Mouse (Mus musculus): ENCODE measurements around the gene Phf2. TPM values are rescaled to one million over a fixed set of nuclear protein-coding genes. Genes with fewer than 3 reads are reported as not detected.
A peak's percentile ranks its signal among the peaks of the same experiment; 100 is the strongest.

Phf2 gene
- polyA plus RNA-seq, 1 experiment from 2014 or later = 11.8 TPM

DNA sequence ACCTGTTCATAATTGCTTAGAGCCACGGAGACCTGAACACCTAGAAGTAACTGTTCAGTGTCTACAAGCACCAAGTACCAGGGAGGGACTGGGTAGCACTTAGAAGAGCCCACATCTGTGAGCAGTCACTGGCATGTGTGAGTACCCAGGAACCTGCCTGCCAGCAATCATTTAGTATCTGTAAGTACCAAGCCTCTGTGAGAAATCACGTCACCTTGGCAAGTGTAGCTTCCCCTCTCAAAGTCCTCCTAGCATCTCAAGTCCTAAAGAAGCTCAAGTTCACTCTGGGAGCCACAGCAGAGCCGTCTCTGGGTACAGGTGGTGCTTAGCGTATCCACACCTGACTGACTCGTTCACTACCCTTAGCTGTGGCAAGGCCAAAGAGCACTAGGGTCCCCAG is 19.2 kb downstream of the Phf2 start:
- H3K27me3 ChIP-seq (ENCODE audit: control insufficient read depth, insufficient read depth, low read length) = no peaks in the 10 kb centered on the region

DNA sequence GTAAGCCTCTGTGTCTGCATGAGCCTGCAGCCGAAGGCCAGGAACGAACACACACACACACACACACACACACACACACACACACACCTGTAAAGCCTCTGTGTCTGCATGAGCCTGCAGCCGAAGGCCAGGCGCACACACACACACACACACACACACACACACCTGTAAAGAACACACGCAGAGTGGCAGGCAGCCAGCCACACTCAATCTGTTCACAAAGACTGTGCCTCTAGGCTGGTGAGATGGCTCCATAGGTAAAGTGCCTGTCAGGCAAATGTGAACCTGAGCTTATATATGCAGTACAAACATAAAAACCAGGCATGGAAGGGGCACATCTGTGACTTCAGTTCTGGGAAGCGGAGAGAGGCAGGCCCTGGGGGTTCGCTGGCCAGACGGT is 20.1 kb downstream of the Phf2 start:
- no peaks in the 10 kb centered on the region for H3K36me3 ChIP-seq (ENCODE audit: control insufficient read depth, insufficient read depth, low read length)
- peaks cover 2% of the 10 kb centered on the region; the same call in 1 of the 2 replicates for H3K4me1 ChIP-seq (ENCODE audit: control insufficient read depth, insufficient read depth, low read length)
- no peak overlapping the region for H3K4me3 ChIP-seq (ENCODE audit: low read depth, low read length)
- no peak overlapping the region for H3K9ac ChIP-seq (ENCODE audit: low read length)
- DNase-seq (ENCODE audit: low spot score) = no peak
- H3K27me3 ChIP-seq (ENCODE audit: control insufficient read depth, insufficient read depth, low read length) = no peaks in the 10 kb centered on the region
- H3K4me2 ChIP-seq (ENCODE audit: low read depth) = no peak overlapping the region
- H3K9me3 ChIP-seq (ENCODE audit: control insufficient read depth, low read length) = no peaks in the 10 kb centered on the region
- no peak for ATAC-seq (ENCODE audit: insufficient read depth, low FRiP score, low TSS enrichment)
- 90% methylated on average over 8 of the region's 8 CpGs for WGBS
- H3K27ac ChIP-seq (ENCODE audit: low read depth, low read length) = no peak overlapping the region

More for the DNA sequence above, 19.2 kb downstream of the Phf2 start:
- Histone ChIP-seq H3K27ac (ENCODE audit: low read depth, low read length) (no peak overlapping the region), H3K4me3 (ENCODE audit: low read depth, low read length) (no peak overlapping the region), H3K4me1 (ENCODE audit: control insufficient read depth, insufficient read depth, low read length) (peaks cover 2% of the 10 kb centered on the region; the same call in 1 of the 2 replicates), H3K9ac (ENCODE audit: low read length) (no peak overlapping the region), H3K9me3 (ENCODE audit: control insufficient read depth, low read length) (no peaks in the 10 kb centered on the region), H3K4me2 (ENCODE audit: low read depth) (no peak overlapping the region), H3K36me3 (ENCODE audit: control insufficient read depth, insufficient read depth, low read length) (no peaks in the 10 kb centered on the region)
- ATAC-seq (ENCODE audit: insufficient read depth, low FRiP score, low TSS enrichment) = no peak
- 93% methylated on average over 5 of the region's 5 CpGs for WGBS
- DNase-seq (ENCODE audit: low spot score) = no peak

DNA sequence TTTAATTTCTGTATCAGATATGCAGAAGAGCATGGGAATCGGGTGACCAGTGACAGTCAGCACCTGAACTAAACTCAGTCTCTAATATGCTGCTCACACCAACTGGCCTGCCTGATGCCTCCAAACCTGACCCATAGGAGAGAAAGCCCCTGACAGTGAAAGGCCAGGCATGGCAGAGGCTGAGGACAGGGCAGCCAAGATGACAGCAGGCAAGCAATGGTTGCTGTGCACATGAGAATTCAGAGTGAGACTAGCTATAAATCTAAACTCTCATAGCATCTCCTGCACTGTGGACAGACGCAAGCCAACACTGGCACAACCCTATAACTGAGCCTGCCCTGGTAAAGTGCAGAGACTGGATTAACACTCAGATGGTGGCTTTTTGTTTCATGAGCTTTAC is 20.6 kb downstream of the Phf2 start:
- H3K9ac ChIP-seq (ENCODE audit: low read length) = no peak overlapping the region
- H3K4me2 ChIP-seq (ENCODE audit: low read depth) = no peak overlapping the region
- WGBS = 85% methylated on average over 2 of the region's 2 CpGs
- no peaks in the 10 kb centered on the region for H3K36me3 ChIP-seq (ENCODE audit: control insufficient read depth, insufficient read depth, low read length)
- no peaks in the 10 kb centered on the region for H3K27me3 ChIP-seq (ENCODE audit: control insufficient read depth, insufficient read depth, low read length)
- H3K27ac ChIP-seq (ENCODE audit: low read depth, low read length) = no peak overlapping the region
- DNase-seq (ENCODE audit: low spot score) = no peak
- ATAC-seq (ENCODE audit: insufficient read depth, low FRiP score, low TSS enrichment) = no peak
- H3K4me1 ChIP-seq (ENCODE audit: control insufficient read depth, insufficient read depth, low read length) = peaks cover 2% of the 10 kb centered on the region; the same call in 1 of the 2 replicates
- H3K9me3 ChIP-seq (ENCODE audit: control insufficient read depth, low read length) = no peaks in the 10 kb centered on the region
- H3K4me3 ChIP-seq (ENCODE audit: low read depth, low read length) = no peak overlapping the region

DNA sequence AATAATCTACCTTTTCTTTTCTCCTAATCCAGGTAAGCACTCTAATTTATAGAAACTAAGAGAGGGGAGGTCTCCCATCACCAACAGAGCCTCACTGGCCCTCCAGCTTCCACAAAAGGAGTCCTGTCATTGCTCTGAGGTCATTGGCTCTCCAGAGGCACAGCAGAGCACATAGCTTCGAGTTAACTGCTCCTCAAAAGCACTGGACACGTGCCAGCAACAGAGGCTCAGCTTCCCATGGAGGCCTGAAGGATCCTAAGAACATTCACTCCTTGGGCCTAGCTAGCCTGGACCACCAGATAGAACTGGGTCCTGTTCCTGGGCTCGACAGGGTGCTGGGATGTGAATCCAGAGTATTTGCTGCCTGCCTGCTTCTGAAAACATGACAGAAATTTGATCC is 21.8 kb downstream of the Phf2 start:
- Histone ChIP-seq H3K4me2 (ENCODE audit: low read depth) (no peak overlapping the region), H3K36me3 (ENCODE audit: control insufficient read depth, insufficient read depth, low read length) (no peaks in the 10 kb centered on the region), H3K9me3 (ENCODE audit: control insufficient read depth, low read length) (no peaks in the 10 kb centered on the region), H3K27ac (ENCODE audit: low read depth, low read length) (no peak overlapping the region), H3K27me3 (ENCODE audit: control insufficient read depth, insufficient read depth, low read length) (no peaks in the 10 kb centered on the region), H3K9ac (ENCODE audit: low read length) (no peak overlapping the region), H3K4me1 (ENCODE audit: control insufficient read depth, insufficient read depth, low read length) (peaks cover 2% of the 10 kb centered on the region; the same call in 1 of the 2 replicates), H3K4me3 (ENCODE audit: low read depth, low read length) (no peak overlapping the region)
- peak; percentile 19 for DNase-seq (ENCODE audit: low spot score)
- WGBS = 36% methylated on average over 3 of the region's 3 CpGs
- ATAC-seq (ENCODE audit: insufficient read depth, low FRiP score, low TSS enrichment) = no peak

DNA sequence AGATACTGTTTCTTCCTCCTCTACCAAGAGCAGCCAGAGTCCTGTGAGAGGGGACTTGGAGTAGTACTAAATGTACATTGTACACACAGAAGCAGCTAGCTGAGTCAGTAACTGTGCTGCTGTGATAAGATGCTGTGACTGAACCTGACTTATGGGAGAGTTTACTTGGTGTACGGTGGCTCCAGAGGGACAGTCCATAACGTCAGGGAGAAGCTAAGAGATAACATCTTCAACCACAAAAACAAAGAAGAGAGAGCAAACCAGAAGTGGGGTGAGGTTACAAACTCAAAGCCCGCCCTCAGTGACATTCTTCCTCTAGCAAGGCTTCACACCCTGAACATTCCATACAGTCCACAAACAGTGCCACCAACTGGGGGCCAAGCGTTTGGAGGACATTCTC is 25.6 kb downstream of the Phf2 start:
- no peak overlapping the region for H3K27ac ChIP-seq (ENCODE audit: low read depth, low read length)
- peaks cover 3% of the 10 kb centered on the region; the same call in 1 of the 2 replicates for H3K4me1 ChIP-seq (ENCODE audit: control insufficient read depth, insufficient read depth, low read length)
- no peak overlapping the region for H3K4me2 ChIP-seq (ENCODE audit: low read depth)
- H3K4me3 ChIP-seq (ENCODE audit: low read depth, low read length) = no peak overlapping the region
- no peaks in the 10 kb centered on the region for H3K36me3 ChIP-seq (ENCODE audit: control insufficient read depth, insufficient read depth, low read length)
- no peaks in the 10 kb centered on the region for H3K27me3 ChIP-seq (ENCODE audit: control insufficient read depth, insufficient read depth, low read length)
- H3K9me3 ChIP-seq (ENCODE audit: control insufficient read depth, low read length) = no peaks in the 10 kb centered on the region
- WGBS = 70% methylated on average over 4 of the region's 4 CpGs
- ATAC-seq (ENCODE audit: insufficient read depth, low FRiP score, low TSS enrichment) = no peak
- no peak for DNase-seq (ENCODE audit: low spot score)
- H3K9ac ChIP-seq (ENCODE audit: low read length) = no peak overlapping the region

DNA sequence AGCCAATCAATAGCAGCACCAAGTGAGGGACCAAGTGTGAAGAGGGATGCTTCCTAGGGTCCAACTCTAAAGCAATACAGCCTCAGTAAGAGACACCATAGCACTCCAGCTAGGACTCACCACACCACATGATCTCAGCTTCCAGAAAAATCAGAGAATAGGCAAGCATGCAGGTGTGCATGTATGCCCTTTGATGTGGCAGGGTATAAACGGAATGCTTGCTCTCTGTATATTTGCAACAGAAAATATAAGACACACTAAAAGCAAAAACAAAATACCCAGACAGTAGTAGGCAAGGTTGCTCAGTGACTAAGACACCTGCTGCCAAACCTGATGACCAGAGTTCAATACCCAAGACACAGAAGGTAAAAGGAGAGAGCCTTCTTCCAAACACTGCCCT is 27.4 kb downstream of the Phf2 start:
- no peak for DNase-seq (ENCODE audit: low spot score)
- no peaks in the 10 kb centered on the region for H3K27me3 ChIP-seq (ENCODE audit: control insufficient read depth, insufficient read depth, low read length)
- H3K4me2 ChIP-seq (ENCODE audit: low read depth) = no peak overlapping the region
- WGBS = 89% methylated on average over 1 of the region's 1 CpGs
- H3K36me3 ChIP-seq (ENCODE audit: control insufficient read depth, insufficient read depth, low read length) = no peaks in the 10 kb centered on the region
- H3K27ac ChIP-seq (ENCODE audit: low read depth, low read length) = no peak overlapping the region
- H3K9me3 ChIP-seq (ENCODE audit: control insufficient read depth, low read length) = no peaks in the 10 kb centered on the region
- H3K4me3 ChIP-seq (ENCODE audit: low read depth, low read length) = no peak overlapping the region
- no peak overlapping the region for H3K9ac ChIP-seq (ENCODE audit: low read length)
- H3K4me1 ChIP-seq (ENCODE audit: control insufficient read depth, insufficient read depth, low read length) = peaks cover 3% of the 10 kb centered on the region; the same call in 1 of the 2 replicates
- ATAC-seq (ENCODE audit: insufficient read depth, low FRiP score, low TSS enrichment) = no peak

DNA sequence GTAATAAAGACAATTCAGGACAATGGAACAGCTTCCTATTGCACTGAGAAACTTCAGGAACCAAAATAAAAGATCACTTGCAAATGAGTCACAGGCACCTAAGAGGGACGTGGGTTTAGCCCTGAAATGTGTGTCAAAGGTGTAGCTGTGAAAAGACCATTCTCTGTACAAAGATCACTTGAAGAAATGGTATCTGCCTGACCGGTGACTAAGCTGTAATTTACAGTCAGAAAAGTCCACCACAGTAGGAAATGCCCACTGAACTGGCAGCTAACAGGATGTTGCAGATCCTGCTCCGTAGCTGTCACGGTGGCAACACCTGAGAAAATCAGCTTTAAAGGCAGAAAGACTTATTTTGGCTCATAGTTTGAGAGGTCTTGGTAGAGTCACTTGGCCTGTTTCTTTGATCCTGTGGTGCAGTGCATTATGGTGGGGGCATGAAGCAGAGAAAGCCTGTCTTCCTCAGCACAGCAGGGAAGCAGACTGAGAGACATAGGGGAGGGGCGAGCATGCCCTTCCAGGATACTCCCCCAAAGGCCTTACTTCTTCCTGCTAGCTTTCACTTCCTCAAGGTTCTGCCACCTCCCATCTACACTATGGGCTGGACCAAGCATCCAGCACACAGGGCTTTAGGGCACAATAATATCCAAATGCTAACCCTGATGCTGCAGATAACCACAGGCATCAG is 28.9 kb downstream of the Phf2 start:
- H3K9me3 ChIP-seq (ENCODE audit: control insufficient read depth, low read length) = no peaks in the 10 kb centered on the region
- 52% methylated on average over 5 of the region's 5 CpGs for WGBS
- peaks cover 3% of the 10 kb centered on the region; the same call in 1 of the 2 replicates for H3K4me1 ChIP-seq (ENCODE audit: control insufficient read depth, insufficient read depth, low read length)
- no peak overlapping the region for H3K4me2 ChIP-seq (ENCODE audit: low read depth)
- no peaks in the 10 kb centered on the region for H3K27me3 ChIP-seq (ENCODE audit: control insufficient read depth, insufficient read depth, low read length)
- DNase-seq (ENCODE audit: low spot score) (no peak), ATAC-seq (ENCODE audit: insufficient read depth, low FRiP score, low TSS enrichment) (no peak)
- no peak overlapping the region for H3K9ac ChIP-seq (ENCODE audit: low read length)
- no peak overlapping the region for H3K27ac ChIP-seq (ENCODE audit: low read depth, low read length)
- H3K36me3 ChIP-seq (ENCODE audit: control insufficient read depth, insufficient read depth, low read length) = no peaks in the 10 kb centered on the region
- H3K4me3 ChIP-seq (ENCODE audit: low read depth, low read length) = no peak overlapping the region

DNA sequence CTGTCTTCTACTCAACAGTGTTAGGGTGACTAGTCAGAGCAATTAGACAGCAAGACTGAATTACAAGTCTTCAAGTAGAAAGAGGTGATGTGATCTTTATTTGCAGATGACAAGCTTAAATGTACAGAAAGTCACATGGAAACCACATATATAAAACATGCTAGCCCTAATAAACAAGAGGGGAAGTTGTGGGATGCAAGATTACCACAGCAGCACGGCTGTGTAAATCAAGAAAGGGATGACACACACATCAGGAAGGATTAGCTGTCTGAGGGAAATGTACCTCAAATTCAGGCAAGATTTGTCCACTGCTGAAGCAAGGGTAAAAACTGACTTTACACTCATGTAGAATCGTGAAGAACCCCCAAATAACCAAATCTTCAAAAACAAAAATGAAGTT is 32.6 kb downstream of the Phf2 start:
- WGBS = 87% methylated on average over 2 of the region's 2 CpGs

DNA sequence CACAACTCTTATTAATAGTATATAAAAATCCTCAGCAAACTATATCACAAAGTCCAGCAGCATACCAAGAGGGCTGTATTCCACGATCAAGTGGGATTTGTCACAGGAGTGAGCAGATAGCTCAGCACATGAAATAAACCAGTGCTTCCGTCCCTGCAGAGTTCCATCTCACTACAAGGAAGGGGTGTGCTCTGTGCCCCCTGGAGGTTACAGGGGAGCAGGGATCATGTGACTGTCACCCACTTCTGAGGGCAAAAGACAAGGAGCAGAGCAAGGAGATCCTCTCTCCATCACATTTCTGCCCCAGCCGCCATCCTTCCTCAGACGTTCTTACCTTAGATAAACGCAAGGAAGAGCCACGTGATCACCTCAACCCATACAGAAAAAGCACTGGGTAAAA is 33.4 kb downstream of the Phf2 start:
- H3K4me2 ChIP-seq (ENCODE audit: low read depth) = no peak overlapping the region
- H3K4me1 ChIP-seq (ENCODE audit: control insufficient read depth, insufficient read depth, low read length) = peaks cover 3% of the 10 kb centered on the region; the same call in 1 of the 2 replicates
- no peaks in the 10 kb centered on the region for H3K9me3 ChIP-seq (ENCODE audit: control insufficient read depth, low read length)
- H3K27ac ChIP-seq (ENCODE audit: low read depth, low read length) = no peak overlapping the region
- WGBS = 93% methylated on average over 6 of the region's 6 CpGs
- no peaks in the 10 kb centered on the region for H3K36me3 ChIP-seq (ENCODE audit: control insufficient read depth, insufficient read depth, low read length)
- ATAC-seq (ENCODE audit: insufficient read depth, low FRiP score, low TSS enrichment) (no peak), DNase-seq (ENCODE audit: low spot score) (no peak)
- H3K27me3 ChIP-seq (ENCODE audit: control insufficient read depth, insufficient read depth, low read length) = no peaks in the 10 kb centered on the region
- no peak overlapping the region for H3K9ac ChIP-seq (ENCODE audit: low read length)
- no peak overlapping the region for H3K4me3 ChIP-seq (ENCODE audit: low read depth, low read length)

More for the DNA sequence above, 32.6 kb downstream of the Phf2 start:
- Histone ChIP-seq H3K4me3 (ENCODE audit: low read depth, low read length) (no peak overlapping the region), H3K9ac (ENCODE audit: low read length) (no peak overlapping the region), H3K4me1 (ENCODE audit: control insufficient read depth, insufficient read depth, low read length) (peaks cover 3% of the 10 kb centered on the region; the same call in 1 of the 2 replicates), H3K27me3 (ENCODE audit: control insufficient read depth, insufficient read depth, low read length) (no peaks in the 10 kb centered on the region), H3K9me3 (ENCODE audit: control insufficient read depth, low read length) (no peaks in the 10 kb centered on the region), H3K4me2 (ENCODE audit: low read depth) (no peak overlapping the region), H3K36me3 (ENCODE audit: control insufficient read depth, insufficient read depth, low read length) (no peaks in the 10 kb centered on the region), H3K27ac (ENCODE audit: low read depth, low read length) (no peak overlapping the region)
- DNase-seq (ENCODE audit: low spot score) = no peak
- ATAC-seq (ENCODE audit: insufficient read depth, low FRiP score, low TSS enrichment) = no peak

Data from neural tube, embryonic 11.5 days (tissue).